Mouse (Mus musculus): Measurements from ENCODE around the gene Pnliprp2. TPM values are rescaled to one million over a fixed set of nuclear protein-coding genes. Genes with fewer than 3 reads are reported as not detected.
A peak's percentile ranks its signal among the peaks of the same experiment; 100 is the strongest.

The Pnliprp2 gene
- 17.6 and 18.4 TPM in 2 replicates for polyA plus RNA-seq (2015; fragmentation: Nextera tagmentation; extraction: Ambion mirVana)

GRCm38 (mm10) chr19:58759423-58759822 is at the start of gene Pnliprp2:
Gene Pnliprp2, plus strand, starts transcription at chr19:58759719.
- peak; percentile 90 for ATAC-seq (ENCODE audit: insufficient read depth, low FRiP score, low read depth)
- Histone ChIP-seq H3K4me2 (no peak within 1 kb of the TSS), H3K4me1 (peaks cover 3% of the 10 kb centered on the region; the same call in 1 of the 2 replicates), H3K9ac (no peak within 1 kb of the TSS), H3K36me3 (no peaks in the 10 kb centered on the region), H3K27me3 (replicated peaks) (no peaks in the 10 kb centered on the region), H3K9me3 (no peaks in the 10 kb centered on the region), H3K4me3 (replicated peaks) (no peak within 1 kb of the TSS), H3K27ac (0 out of 2 replicates have a peak within 1 kb of the TSS, but pooled peaks have one; percentile 32)
- WGBS, result 41% methylated on average over 9 of the region's 9 CpGs

- WGBS, result 74% methylated on average over 4 of the region's 4 CpGs
- Histone ChIP-seq H3K36me3 (no peaks in the 10 kb centered on the region), H3K27me3 (replicated peaks) (no peaks in the 10 kb centered on the region), H3K4me3 (replicated peaks) (no peak overlapping the region), H3K9ac (no peak overlapping the region), H3K9me3 (no peaks in the 10 kb centered on the region), H3K4me2 (no peak overlapping the region), H3K4me1 (no peaks in the 10 kb centered on the region), H3K27ac (no peak overlapping the region)
- ATAC-seq (ENCODE audit: insufficient read depth, low FRiP score, low read depth), result no peak
Observed at GRCm38 (mm10) chr19:58717925-58718324, 41.6 kb upstream of the Pnliprp2 start.

- Histone ChIP-seq H3K9me3 (no peaks in the 10 kb centered on the region), H3K4me1 (no peaks in the 10 kb centered on the region), H3K9ac (no peak overlapping the region), H3K4me3 (replicated peaks) (no peak overlapping the region), H3K27me3 (replicated peaks) (no peaks in the 10 kb centered on the region), H3K36me3 (no peaks in the 10 kb centered on the region), H3K4me2 (no peak overlapping the region), H3K27ac (no peak overlapping the region)
- ATAC-seq (ENCODE audit: insufficient read depth, low FRiP score, low read depth), result no peak
Observed at GRCm38 (mm10) chr19:58720439-58720838, 39.1 kb upstream of the Pnliprp2 start.

- no peaks in the 10 kb centered on the region for H3K27me3 ChIP-seq (replicated peaks)
- H3K4me3 ChIP-seq (replicated peaks), result no peak overlapping the region
- WGBS, result 70% methylated on average over 5 of the region's 5 CpGs
- no peak overlapping the region for H3K27ac ChIP-seq
- no peaks in the 10 kb centered on the region for H3K9me3 ChIP-seq
- no peaks in the 10 kb centered on the region for H3K36me3 ChIP-seq
- no peak overlapping the region for H3K9ac ChIP-seq
- ATAC-seq (ENCODE audit: insufficient read depth, low FRiP score, low read depth), result no peak
- H3K4me1 ChIP-seq, result no peaks in the 10 kb centered on the region
- H3K4me2 ChIP-seq, result no peak overlapping the region
Observed at GRCm38 (mm10) chr19:58726551-58726950, 33.0 kb upstream of the Pnliprp2 start.

- H3K4me1 ChIP-seq, result no peaks in the 10 kb centered on the region
- no peaks in the 10 kb centered on the region for H3K36me3 ChIP-seq
- H3K27me3 ChIP-seq (replicated peaks), result no peaks in the 10 kb centered on the region
- no peaks in the 10 kb centered on the region for H3K9me3 ChIP-seq
- H3K27ac ChIP-seq, result peak overlapping the region; percentile 67; the same call in 1 of the 2 replicates
- no peak overlapping the region for H3K4me3 ChIP-seq (replicated peaks)
- WGBS, result 46% methylated on average over 5 of the region's 5 CpGs
- ATAC-seq (ENCODE audit: insufficient read depth, low FRiP score, low read depth), result peak; percentile 45; the same call in 1 of the 2 replicates
- no peak overlapping the region for H3K9ac ChIP-seq
- H3K4me2 ChIP-seq, result no peak overlapping the region
Observed at GRCm38 (mm10) chr19:58727756-58728155, 31.8 kb upstream of the Pnliprp2 start.

- Histone ChIP-seq H3K9me3 (no peaks in the 10 kb centered on the region), H3K27me3 (replicated peaks) (no peaks in the 10 kb centered on the region), H3K4me1 (no peaks in the 10 kb centered on the region), H3K9ac (no peak within 1 kb of the TSS), H3K4me3 (replicated peaks) (no peak within 1 kb of the TSS), H3K36me3 (no peaks in the 10 kb centered on the region), H3K4me2 (0 out of 2 replicates have a peak within 1 kb of the TSS, but pooled peaks have one; percentile 3), H3K27ac (peak within 1 kb of the TSS; percentile 67; the same call in 1 of the 2 replicates)
- ATAC-seq (ENCODE audit: insufficient read depth, low FRiP score, low read depth), result peak; percentile 41
- 34% methylated on average over 5 of the region's 5 CpGs for WGBS
Observed at GRCm38 (mm10) chr19:58728445-58729031, 31.0 kb upstream of the Pnliprp2 start, which contains the start of gene Pnliprp1. Gene Pnliprp1, plus strand, starts transcription at chr19:58728887.

- no peaks in the 10 kb centered on the region for H3K9me3 ChIP-seq
- H3K27me3 ChIP-seq (replicated peaks), result no peaks in the 10 kb centered on the region
- H3K9ac ChIP-seq, result no peak overlapping the region
- no peak overlapping the region for H3K27ac ChIP-seq
- 75% methylated on average over 6 of the region's 6 CpGs for WGBS
- no peak overlapping the region for H3K4me3 ChIP-seq (replicated peaks)
- 0 out of 2 replicates have a peak, but pooled peaks have one; percentile 31 for ATAC-seq (ENCODE audit: insufficient read depth, low FRiP score, low read depth)
- H3K36me3 ChIP-seq, result no peaks in the 10 kb centered on the region
- H3K4me1 ChIP-seq, result no peaks in the 10 kb centered on the region
- H3K4me2 ChIP-seq, result no peak overlapping the region
Observed at GRCm38 (mm10) chr19:58733216-58733615, 26.3 kb upstream of the Pnliprp2 start.

- 77% methylated on average over 4 of the region's 4 CpGs for WGBS
Observed at GRCm38 (mm10) chr19:58738111-58738510, 21.4 kb upstream of the Pnliprp2 start.

GRCm38 (mm10) chr19:58741036-58741435 is 18.5 kb upstream of the Pnliprp2 start:
- no peak overlapping the region for H3K4me3 ChIP-seq (replicated peaks)
- H3K9me3 ChIP-seq, result no peaks in the 10 kb centered on the region
- WGBS, result 83% methylated on average over 6 of the region's 6 CpGs
- no peak for ATAC-seq (ENCODE audit: insufficient read depth, low FRiP score, low read depth)
- H3K9ac ChIP-seq, result no peak overlapping the region
- H3K4me1 ChIP-seq, result no peaks in the 10 kb centered on the region
- no peaks in the 10 kb centered on the region for H3K36me3 ChIP-seq
- no peak overlapping the region for H3K27ac ChIP-seq
- H3K27me3 ChIP-seq (replicated peaks), result no peaks in the 10 kb centered on the region
- no peak overlapping the region for H3K4me2 ChIP-seq

More at GRCm38 (mm10) chr19:58738111-58738510, 21.4 kb upstream of the Pnliprp2 start:
- Histone ChIP-seq H3K27me3 (replicated peaks) (no peaks in the 10 kb centered on the region), H3K4me2 (no peak overlapping the region), H3K4me1 (no peaks in the 10 kb centered on the region), H3K4me3 (replicated peaks) (no peak overlapping the region), H3K36me3 (no peaks in the 10 kb centered on the region), H3K9ac (no peak overlapping the region), H3K9me3 (no peaks in the 10 kb centered on the region), H3K27ac (no peak overlapping the region)
- no peak for ATAC-seq (ENCODE audit: insufficient read depth, low FRiP score, low read depth)

GRCm38 (mm10) chr19:58742711-58743110 is 16.8 kb upstream of the Pnliprp2 start:
- H3K9me3 ChIP-seq, result no peaks in the 10 kb centered on the region
- H3K27me3 ChIP-seq (replicated peaks), result no peaks in the 10 kb centered on the region
- H3K9ac ChIP-seq, result no peak overlapping the region
- H3K36me3 ChIP-seq, result no peaks in the 10 kb centered on the region
- 72% methylated on average over 4 of the region's 4 CpGs for WGBS
- H3K4me3 ChIP-seq (replicated peaks), result no peak overlapping the region
- H3K4me1 ChIP-seq, result no peaks in the 10 kb centered on the region
- no peak for ATAC-seq (ENCODE audit: insufficient read depth, low FRiP score, low read depth)
- no peak overlapping the region for H3K27ac ChIP-seq
- no peak overlapping the region for H3K4me2 ChIP-seq

- Histone ChIP-seq H3K9me3 (no peaks in the 10 kb centered on the region), H3K4me2 (no peak overlapping the region), H3K4me1 (no peaks in the 10 kb centered on the region), H3K4me3 (replicated peaks) (no peak overlapping the region), H3K27me3 (replicated peaks) (no peaks in the 10 kb centered on the region), H3K9ac (no peak overlapping the region), H3K27ac (no peak overlapping the region), H3K36me3 (no peaks in the 10 kb centered on the region)
- ATAC-seq (ENCODE audit: insufficient read depth, low FRiP score, low read depth), result no peak
- WGBS, result 62% methylated on average over 4 of the region's 4 CpGs
Observed at GRCm38 (mm10) chr19:58743736-58744135, 15.8 kb upstream of the Pnliprp2 start.

GRCm38 (mm10) chr19:58747498-58748000 is 12.0 kb upstream of the Pnliprp2 start:
- Histone ChIP-seq H3K27ac (no peak overlapping the region), H3K36me3 (no peaks in the 10 kb centered on the region), H3K9ac (no peak overlapping the region), H3K27me3 (replicated peaks) (no peaks in the 10 kb centered on the region), H3K4me2 (no peak overlapping the region), H3K4me3 (replicated peaks) (no peak overlapping the region), H3K4me1 (no peaks in the 10 kb centered on the region), H3K9me3 (no peaks in the 10 kb centered on the region)
- 81% methylated on average over 9 of the region's 9 CpGs for WGBS
- ATAC-seq (ENCODE audit: insufficient read depth, low FRiP score, low read depth), result peak; percentile 57; the same call in 1 of the 2 replicates

Measured in stomach, embryonic 15.5 days (tissue).